Mouse (Mus musculus) neural tube, embryonic 14.5 days (tissue): ENCODE measurements around the gene Tns2. TPM values are rescaled to one million over a fixed set of nuclear protein-coding genes. Genes with fewer than 3 reads are reported as not detected.

Experiments
- ATAC-seq: fragments of 200-750 bp; cut with Nextera tagmentation; 2 replicates; pipeline ENCODE4 v1.8.0; 2017; ENCODE audit warnings: low read depth, mild to moderate bottlenecking, moderate TSS enrichment, moderate library complexity
- H3K27ac ChIP-seq: fragments of 300-500 bp; sonication (generic); 2 replicates; pipeline ENCODE4 v1.5.1; 2014; ENCODE audit warnings: low read depth, mild to moderate bottlenecking, control low read depth, low read length, moderate library complexity, mixed read lengths
- H3K27me3 ChIP-seq: fragments of 300-500 bp; sonication (generic); 2 replicates; pipeline ENCODE4 v1.6.1; 2014; ENCODE audit warnings: low read length; ENCODE audit not compliant: control insufficient read depth, insufficient read depth
- H3K36me3 ChIP-seq: fragments of 300-500 bp; sonication (generic); 2 replicates; pipeline ENCODE4 v1.6.1; 2014; ENCODE audit warnings: low read length, mixed read lengths; ENCODE audit not compliant: control insufficient read depth, insufficient read depth
- H3K4me1 ChIP-seq: fragments of 300-500 bp; sonication (generic); 2 replicates; pipeline ENCODE4 v1.6.1; 2014; ENCODE audit warnings: low read length; ENCODE audit not compliant: control insufficient read depth, insufficient read depth
- H3K4me2 ChIP-seq: fragments of 300-500 bp; sonication (generic); 2 replicates; pipeline ENCODE4 v1.6.1; 2014; ENCODE audit warnings: mild to moderate bottlenecking, low read depth, low read length, control low read depth
- H3K4me3 ChIP-seq: fragments of 300-500 bp; sonication (generic); 2 replicates; pipeline ENCODE4 v1.5.1; 2014; ENCODE audit warnings: low read depth, low read length, control low read depth, mixed read lengths
- H3K9ac ChIP-seq: fragments of 300-500 bp; sonication (generic); replicated peaks from 2 replicates; pipeline ENCODE4 v1.6.1; 2014; ENCODE audit warnings: low read depth, mild to moderate bottlenecking, control low read depth, low read length, mixed read lengths
- H3K9me3 ChIP-seq: fragments of 300-500 bp; sonication (generic); 2 replicates; pipeline ENCODE4 v1.6.1; 2016; ENCODE audit warnings: low read length; ENCODE audit not compliant: control insufficient read depth
- WGBS: fragments of 180-500 bp; shearing (Covaris S2); extraction: QIAGEN DNeasy Blood & Tissue Kit; methylation state at CpG from one replicate; pipeline ENCODE4 v1.1.7; 2014; 5-methylcytosine and 5-hydroxymethylcytosine counted together
- polyA plus RNA-seq: library from polyadenylated mRNA; unstranded; fragments of >200 nt; fragmentation: Nextera tagmentation; extraction: Ambion mirVana; gene quantifications from 2 replicates; pipeline ENCODE4 v1.2.1, GENCODE M21; 2014

Gene Tns2
- polyA plus RNA-seq, 1 experiment from 2014 or later = 4.3 TPM

- no peaks in the 10 kb centered on the region for H3K9me3 ChIP-seq
- 80% methylated on average over 8 of the region's 8 CpGs for WGBS
- no peak overlapping the region for H3K4me3 ChIP-seq
- no peak for ATAC-seq
- H3K9ac ChIP-seq = no peak overlapping the region
- no peaks in the 10 kb centered on the region for H3K27me3 ChIP-seq
- peaks cover 3% of the 10 kb centered on the region; the same call in 1 of the 2 replicates for H3K4me1 ChIP-seq
- H3K27ac ChIP-seq = no peak overlapping the region
- peaks cover 34% of the 10 kb centered on the region for H3K36me3 ChIP-seq
- H3K4me2 ChIP-seq = no peak overlapping the region
Observed at GRCm38 (mm10) chr15:102119121-102119830, 19.1 kb downstream of the Tns2 start.

GRCm38 (mm10) chr15:102119831-102120170 is 19.6 kb downstream of the Tns2 start:
- Histone ChIP-seq H3K4me3 (no peak overlapping the region), H3K4me1 (peaks cover 3% of the 10 kb centered on the region; the same call in 1 of the 2 replicates), H3K27ac (no peak overlapping the region), H3K9me3 (no peaks in the 10 kb centered on the region), H3K4me2 (no peak overlapping the region), H3K9ac (no peak overlapping the region), H3K36me3 (peaks cover 37% of the 10 kb centered on the region), H3K27me3 (no peaks in the 10 kb centered on the region)
- no peak for ATAC-seq
- WGBS = 81% methylated on average over 2 of the region's 2 CpGs

GRCm38 (mm10) chr15:102120530-102120929 is 20.3 kb downstream of the Tns2 start:
- H3K4me2 ChIP-seq = no peak overlapping the region
- no peak overlapping the region for H3K4me3 ChIP-seq
- H3K4me1 ChIP-seq = peaks cover 3% of the 10 kb centered on the region; the same call in 1 of the 2 replicates
- H3K9me3 ChIP-seq = no peaks in the 10 kb centered on the region
- 82% methylated on average over 5 of the region's 5 CpGs for WGBS
- H3K36me3 ChIP-seq = peaks cover 37% of the 10 kb centered on the region
- no peak overlapping the region for H3K9ac ChIP-seq
- H3K27me3 ChIP-seq = no peaks in the 10 kb centered on the region
- no peak overlapping the region for H3K27ac ChIP-seq
- ATAC-seq = no peak

DNA sequence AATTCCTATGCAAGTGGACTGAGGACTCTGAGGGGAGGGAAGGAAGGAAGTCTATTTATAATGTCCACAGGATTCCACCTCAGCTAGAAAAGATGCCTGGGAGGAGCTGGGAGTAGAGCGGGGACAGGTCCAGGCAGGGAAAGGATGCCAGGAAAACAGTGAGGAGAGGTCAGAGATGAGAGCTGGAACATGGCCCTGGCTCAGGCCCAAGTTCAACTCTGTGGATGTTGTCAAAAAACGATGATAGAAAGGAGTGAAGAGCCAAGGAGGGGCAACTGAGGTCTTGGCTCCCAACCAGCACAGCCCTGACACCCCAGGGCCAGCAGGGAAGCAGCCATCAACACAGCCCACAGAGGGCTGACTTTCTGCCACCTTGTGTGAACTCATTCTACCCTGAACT is 26.1 kb downstream of the Tns2 start:
- H3K36me3 ChIP-seq = peaks cover 47% of the 10 kb centered on the region
- no peak for ATAC-seq

GRCm38 (mm10) chr15:102133314-102133713 is 33.1 kb downstream of the Tns2 start:
- Histone ChIP-seq H3K4me2 (no peak overlapping the region), H3K27ac (no peak overlapping the region), H3K4me1 (peaks cover 7% of the 10 kb centered on the region), H3K4me3 (no peak overlapping the region), H3K9me3 (no peaks in the 10 kb centered on the region), H3K27me3 (no peaks in the 10 kb centered on the region), H3K9ac (no peak overlapping the region), H3K36me3 (peaks cover 36% of the 10 kb centered on the region)
- WGBS = 87% methylated on average over 9 of the region's 9 CpGs
- no peak for ATAC-seq

More for the DNA sequence above, 26.1 kb downstream of the Tns2 start:
- WGBS = 90% methylated on average over 2 of the region's 2 CpGs
- Histone ChIP-seq H3K9me3 (no peaks in the 10 kb centered on the region), H3K4me1 (no peaks in the 10 kb centered on the region), H3K4me2 (no peak overlapping the region), H3K27ac (no peak overlapping the region), H3K27me3 (no peaks in the 10 kb centered on the region), H3K4me3 (no peak overlapping the region), H3K9ac (no peak overlapping the region)

DNA sequence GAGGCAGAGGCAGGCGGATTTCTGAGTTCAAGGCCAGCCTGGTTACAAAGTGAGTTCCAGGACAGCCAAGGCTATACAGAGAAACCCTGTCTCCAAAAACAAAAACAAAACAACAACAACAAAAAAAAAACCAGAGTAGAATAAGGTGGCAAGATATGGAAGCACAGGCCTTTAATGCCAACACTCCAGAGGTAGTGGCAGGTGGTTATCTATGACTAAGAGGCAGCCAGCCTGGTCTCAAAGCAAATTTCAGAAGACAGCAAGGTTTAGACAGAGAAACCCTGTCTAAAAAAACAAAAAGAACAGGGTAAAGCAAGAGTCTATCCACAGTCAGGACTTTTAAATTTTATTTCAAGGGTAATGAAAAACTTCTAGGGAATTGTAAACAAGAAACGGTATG is 34.5 kb downstream of the Tns2 start:
- WGBS = 86% methylated on average over 2 of the region's 2 CpGs

DNA sequence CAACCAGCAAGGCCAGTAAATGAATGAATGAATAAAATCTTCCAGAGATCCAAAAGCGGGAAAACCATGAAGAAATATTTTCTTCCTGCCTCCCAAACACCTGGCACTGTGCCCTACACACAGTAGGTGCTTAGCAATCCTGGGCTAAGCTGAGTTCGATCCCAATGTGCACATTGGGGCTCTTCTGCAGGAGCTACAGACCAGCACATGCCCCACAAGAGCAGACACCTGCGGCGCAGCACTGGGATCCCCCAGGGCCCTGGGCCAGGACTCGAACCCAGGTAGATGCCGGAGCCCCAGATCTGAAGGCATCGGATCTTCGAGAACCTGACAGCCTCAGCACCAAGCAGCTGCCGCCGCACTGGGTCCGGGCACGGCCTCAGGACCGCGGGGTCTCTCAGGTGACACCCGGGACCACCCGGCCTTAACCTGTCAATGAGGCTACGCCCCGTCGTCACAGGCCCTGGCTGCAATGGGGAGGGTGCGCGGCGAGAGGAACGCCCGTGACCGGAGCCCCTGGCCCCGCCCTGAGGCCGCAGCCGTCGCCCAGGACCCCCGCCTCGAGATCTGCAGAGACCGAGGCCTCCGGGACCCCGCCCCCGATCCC is 35.4 kb downstream of the Tns2 start:
- H3K36me3 ChIP-seq = peaks cover 17% of the 10 kb centered on the region; the same call in 1 of the 2 replicates
- peak; percentile 77 for ATAC-seq
- H3K9me3 ChIP-seq = no peaks in the 10 kb centered on the region
- H3K27me3 ChIP-seq = no peaks in the 10 kb centered on the region
- H3K4me2 ChIP-seq = peak overlapping the region; percentile 71
- H3K4me1 ChIP-seq = peaks cover 7% of the 10 kb centered on the region
- H3K27ac ChIP-seq = peak overlapping the region; percentile 81
- 5% methylated on average over 35 of the region's 35 CpGs for WGBS
- H3K4me3 ChIP-seq = peak overlapping the region; percentile 71
- peak overlapping the region; percentile 89 for H3K9ac ChIP-seq

More for the DNA sequence above, 34.5 kb downstream of the Tns2 start:
- Histone ChIP-seq H3K9me3 (no peaks in the 10 kb centered on the region), H3K36me3 (peaks cover 26% of the 10 kb centered on the region), H3K9ac (no peak overlapping the region; the same call in 1 of the 2 replicates), H3K4me2 (no peak overlapping the region; the same call in 1 of the 2 replicates), H3K27ac (no peak overlapping the region), H3K27me3 (no peaks in the 10 kb centered on the region), H3K4me3 (no peak overlapping the region), H3K4me1 (peaks cover 7% of the 10 kb centered on the region)
- no peak for ATAC-seq

DNA sequence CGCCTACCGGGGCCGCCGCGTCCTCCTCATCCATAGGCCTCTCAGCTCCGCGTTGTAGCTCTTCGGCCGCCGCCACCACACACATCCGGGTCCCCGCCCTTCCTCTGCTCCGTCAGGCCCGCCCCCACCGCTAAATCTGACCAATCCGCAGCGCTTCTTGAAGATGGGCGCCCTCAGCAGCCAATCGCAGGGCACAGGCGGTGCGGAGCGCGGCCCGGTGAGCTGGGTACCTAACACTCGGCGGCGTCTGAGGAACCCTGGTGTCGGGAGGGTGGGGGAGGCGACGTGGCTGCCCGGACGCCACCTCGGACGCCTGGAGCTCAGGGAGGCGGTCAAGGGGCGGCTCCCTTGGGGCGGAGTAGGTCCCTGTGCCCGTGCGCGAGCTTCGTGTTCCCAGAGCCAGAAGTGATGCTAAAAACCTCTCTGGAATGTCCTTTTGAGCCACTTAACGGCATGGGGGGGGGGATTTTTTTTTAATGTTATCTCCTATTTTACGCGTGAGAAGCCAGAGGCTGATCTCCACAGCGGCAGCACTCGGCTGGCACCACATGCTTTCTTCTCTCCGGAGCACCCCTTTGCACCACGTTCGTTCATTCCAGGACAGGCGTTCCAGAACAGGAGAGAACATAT is 36.0 kb downstream of the Tns2 start, which contains the start of gene Spryd3:
Spryd3 (minus strand) TSS at position 106 of the 630 bp plus-strand sequence.
- peak; percentile 99 for ATAC-seq
- Histone ChIP-seq H3K4me1 (peaks cover 7% of the 10 kb centered on the region), H3K36me3 (peaks cover 11% of the 10 kb centered on the region; the same call in 1 of the 2 replicates), H3K4me3 (peak within 1 kb of the TSS; percentile 71), H3K9ac (peak within 1 kb of the TSS; percentile 89), H3K27ac (peak within 1 kb of the TSS; percentile 81), H3K27me3 (no peaks in the 10 kb centered on the region), H3K9me3 (no peaks in the 10 kb centered on the region), H3K4me2 (peak within 1 kb of the TSS; percentile 76)
- WGBS = under 1% methylated on average over 49 of the region's 50 CpGs

GRCm38 (mm10) chr15:102141120-102141519 is 40.9 kb downstream of the Tns2 start:
- Histone ChIP-seq H3K27ac (no peak overlapping the region), H3K9ac (no peak overlapping the region)
- WGBS = 92% methylated on average over 5 of the region's 5 CpGs

More at GRCm38 (mm10) chr15:102141120-102141519, 40.9 kb downstream of the Tns2 start:
- no peak for ATAC-seq
- Histone ChIP-seq H3K9me3 (no peaks in the 10 kb centered on the region), H3K4me1 (0 out of 2 replicates have a peak, but pooled peaks cover 4% of the 10 kb centered on the region), H3K4me3 (no peak overlapping the region), H3K27me3 (peaks cover 12% of the 10 kb centered on the region), H3K4me2 (no peak overlapping the region), H3K36me3 (no peaks in the 10 kb centered on the region)
